Mouse (Mus musculus): ENCODE results near the gene Tgfb1i1. TPM values are rescaled to one million over a fixed set of nuclear protein-coding genes. Genes with fewer than 3 reads are reported as not detected.

Gene Tgfb1i1
- total and polyA plus RNA-seq, 2 experiments from 2014 or later, result 19.8 to 23.3 TPM

GRCm38 (mm10) chr7:128267391-128267790 lies 20.8 kb downstream of the Tgfb1i1 start:
- H3K27ac ChIP-seq, result no peak overlapping the region
- H3K9me3 ChIP-seq (ENCODE audit: low read length), result no peaks in the 10 kb centered on the region
- no peak for TF ChIP-seq CTCF (IDR thresholded peaks at IDR 0.05; ENCODE audit: low read depth)
- no peaks in the 10 kb centered on the region for H3K27me3 ChIP-seq (ENCODE audit: insufficient read depth, low read length)
- 69% methylated on average over 13 of the region's 13 CpGs for WGBS
- no peak for ATAC-seq
- no peak for DNase-seq (ENCODE audit: low spot score)
- no peaks in the 10 kb centered on the region for H3K4me1 ChIP-seq (ENCODE audit: insufficient read depth, low read length)
- H3K4me2 ChIP-seq (ENCODE audit: low read depth, low read length), result no peak overlapping the region
- H3K4me3 ChIP-seq (ENCODE audit: low read length), result no peak overlapping the region
- no peaks in the 10 kb centered on the region; the same call in 1 of the 2 replicates for H3K36me3 ChIP-seq (ENCODE audit: insufficient read depth, low read length)
- no peak overlapping the region for H3K9ac ChIP-seq (replicated peaks; ENCODE audit: low read length)

GRCm38 (mm10) chr7:128267813-128268212 lies 21.2 kb downstream of the Tgfb1i1 start:
- DNase-seq (ENCODE audit: low spot score) (no peak), ATAC-seq (no peak)
- TF ChIP-seq CTCF (IDR thresholded peaks at IDR 0.05; ENCODE audit: low read depth), result no peak
- H3K27ac ChIP-seq, result no peak overlapping the region
- no peak overlapping the region for H3K4me2 ChIP-seq (ENCODE audit: low read depth, low read length)
- H3K36me3 ChIP-seq (ENCODE audit: insufficient read depth, low read length), result no peaks in the 10 kb centered on the region; the same call in 1 of the 2 replicates
- no peak overlapping the region for H3K9ac ChIP-seq (replicated peaks; ENCODE audit: low read length)
- no peaks in the 10 kb centered on the region for H3K4me1 ChIP-seq (ENCODE audit: insufficient read depth, low read length)
- H3K27me3 ChIP-seq (ENCODE audit: insufficient read depth, low read length), result no peaks in the 10 kb centered on the region
- WGBS, result 85% methylated on average over 7 of the region's 7 CpGs
- H3K4me3 ChIP-seq (ENCODE audit: low read length), result no peak overlapping the region
- no peaks in the 10 kb centered on the region for H3K9me3 ChIP-seq (ENCODE audit: low read length)

- Histone ChIP-seq H3K9me3 (ENCODE audit: low read length) (no peaks in the 10 kb centered on the region), H3K4me2 (ENCODE audit: low read depth, low read length) (no peak overlapping the region), H3K9ac (replicated peaks; ENCODE audit: low read length) (no peak overlapping the region), H3K36me3 (ENCODE audit: insufficient read depth, low read length) (peaks cover 22% of the 10 kb centered on the region), H3K4me1 (ENCODE audit: insufficient read depth, low read length) (no peaks in the 10 kb centered on the region), H3K4me3 (ENCODE audit: low read length) (no peak overlapping the region), H3K27ac (no peak overlapping the region), H3K27me3 (ENCODE audit: insufficient read depth, low read length) (no peaks in the 10 kb centered on the region)
- no peak for DNase-seq (ENCODE audit: low spot score)
- 0 out of 2 replicates have a peak, but pooled peaks have one; percentile 35 for ATAC-seq
- WGBS, result 56% methylated on average over 13 of the region's 13 CpGs
- no peak for TF ChIP-seq CTCF (IDR thresholded peaks at IDR 0.05; ENCODE audit: low read depth)
Observed at GRCm38 (mm10) chr7:128270431-128270850, 23.8 kb downstream of the Tgfb1i1 start.

GRCm38 (mm10) chr7:128271496-128271895 lies 24.9 kb downstream of the Tgfb1i1 start:
- DNase-seq (ENCODE audit: low spot score), result no peak
- H3K4me3 ChIP-seq (ENCODE audit: low read length), result no peak overlapping the region
- H3K4me2 ChIP-seq (ENCODE audit: low read depth, low read length), result no peak overlapping the region
- H3K27ac ChIP-seq, result no peak overlapping the region
- peaks cover 33% of the 10 kb centered on the region for H3K36me3 ChIP-seq (ENCODE audit: insufficient read depth, low read length)
- H3K4me1 ChIP-seq (ENCODE audit: insufficient read depth, low read length), result no peaks in the 10 kb centered on the region
- H3K9me3 ChIP-seq (ENCODE audit: low read length), result no peaks in the 10 kb centered on the region
- no peak for ATAC-seq
- no peak for TF ChIP-seq CTCF (IDR thresholded peaks at IDR 0.05; ENCODE audit: low read depth)
- H3K27me3 ChIP-seq (ENCODE audit: insufficient read depth, low read length), result no peaks in the 10 kb centered on the region
- 97% methylated on average over 9 of the region's 9 CpGs for WGBS
- no peak overlapping the region for H3K9ac ChIP-seq (replicated peaks; ENCODE audit: low read length)

- Histone ChIP-seq H3K36me3 (ENCODE audit: insufficient read depth, low read length) (peaks cover 50% of the 10 kb centered on the region), H3K9ac (replicated peaks; ENCODE audit: low read length) (no peak overlapping the region), H3K27me3 (ENCODE audit: insufficient read depth, low read length) (no peaks in the 10 kb centered on the region), H3K27ac (no peak overlapping the region), H3K4me2 (ENCODE audit: low read depth, low read length) (no peak overlapping the region), H3K4me3 (ENCODE audit: low read length) (no peak overlapping the region), H3K9me3 (ENCODE audit: low read length) (no peaks in the 10 kb centered on the region), H3K4me1 (ENCODE audit: insufficient read depth, low read length) (no peaks in the 10 kb centered on the region)
- ATAC-seq (no peak), DNase-seq (ENCODE audit: low spot score) (no peak)
- WGBS, result 93% methylated on average over 6 of the region's 6 CpGs
- TF ChIP-seq CTCF (IDR thresholded peaks at IDR 0.05; ENCODE audit: low read depth), result no peak
Observed at GRCm38 (mm10) chr7:128276051-128276450, 29.4 kb downstream of the Tgfb1i1 start.

GRCm38 (mm10) chr7:128279750-128280149 lies 33.1 kb downstream of the Tgfb1i1 start:
- Histone ChIP-seq H3K4me2 (ENCODE audit: low read depth, low read length) (no peak overlapping the region), H3K4me1 (ENCODE audit: insufficient read depth, low read length) (no peaks in the 10 kb centered on the region), H3K27me3 (ENCODE audit: insufficient read depth, low read length) (no peaks in the 10 kb centered on the region), H3K9ac (replicated peaks; ENCODE audit: low read length) (no peak overlapping the region), H3K27ac (no peak overlapping the region), H3K36me3 (ENCODE audit: insufficient read depth, low read length) (peaks cover 33% of the 10 kb centered on the region), H3K4me3 (ENCODE audit: low read length) (no peak overlapping the region), H3K9me3 (ENCODE audit: low read length) (no peaks in the 10 kb centered on the region)
- ATAC-seq (no peak), DNase-seq (ENCODE audit: low spot score) (no peak)
- 91% methylated on average over 4 of the region's 4 CpGs for WGBS
- no peak for TF ChIP-seq CTCF (IDR thresholded peaks at IDR 0.05; ENCODE audit: low read depth)

- Histone ChIP-seq H3K4me3 (ENCODE audit: low read length) (no peak overlapping the region), H3K27ac (no peak overlapping the region), H3K27me3 (ENCODE audit: insufficient read depth, low read length) (no peaks in the 10 kb centered on the region), H3K36me3 (ENCODE audit: insufficient read depth, low read length) (peaks cover 19% of the 10 kb centered on the region), H3K4me2 (ENCODE audit: low read depth, low read length) (no peak overlapping the region), H3K9me3 (ENCODE audit: low read length) (no peaks in the 10 kb centered on the region), H3K4me1 (ENCODE audit: insufficient read depth, low read length) (no peaks in the 10 kb centered on the region), H3K9ac (replicated peaks; ENCODE audit: low read length) (no peak overlapping the region)
- TF ChIP-seq CTCF (IDR thresholded peaks at IDR 0.05; ENCODE audit: low read depth), result no peak
- ATAC-seq (no peak), DNase-seq (ENCODE audit: low spot score) (no peak)
- 85% methylated on average over 11 of the region's 11 CpGs for WGBS
Observed at GRCm38 (mm10) chr7:128281765-128282164, 35.2 kb downstream of the Tgfb1i1 start.

Measured in hindbrain, postnatal 0 days (tissue).